Mouse (Mus musculus) layer of hippocampus, adult 9-11 months (tissue): ENCODE measurements at regions not wholly inside any gene's neighbourhood (a gene's known extent, or its start where the extent isn't known, plus 50 kb on each side); places are given as distances from the start of the nearest gene placed in this dataset.

ENCODE experiments used
- DNase-seq: peaks from one replicate; pipeline ENCODE4 v3.0.0; 2022

- DNase-seq: no peak
Measured at GRCm38 (mm10) chr4:124149037-124149436, 231.2 kb upstream of the 4930535I16Rik start.

- no peak for DNase-seq
Measured at GRCm38 (mm10) chr4:124147276-124147675, 229.5 kb upstream of the 4930535I16Rik start.

- DNase-seq: no peak
Measured at GRCm38 (mm10) chr4:124146135-124146534, 228.3 kb upstream of the 4930535I16Rik start.

- no peak for DNase-seq
Measured at GRCm38 (mm10) chr4:124143630-124144029, 225.8 kb upstream of the 4930535I16Rik start.

GRCm38 (mm10) chr4:124143226-124143625 lies 225.4 kb upstream of the 4930535I16Rik start:
- DNase-seq: peak; percentile 27

- DNase-seq: peak; percentile 84
Measured at GRCm38 (mm10) chr4:124142083-124142482, 224.3 kb upstream of the 4930535I16Rik start.

GRCm38 (mm10) chr4:124135165-124135470 lies 217.3 kb upstream of the 4930535I16Rik start:
- DNase-seq: peak; percentile 38

GRCm38 (mm10) chr4:124134341-124135164 lies 216.7 kb upstream of the 4930535I16Rik start:
- DNase-seq: no peak

GRCm38 (mm10) chr4:124130946-124131345 lies 213.1 kb upstream of the 4930535I16Rik start:
- no peak for DNase-seq

- no peak for DNase-seq
Measured at GRCm38 (mm10) chr4:124126258-124126657, 208.4 kb upstream of the 4930535I16Rik start.

GRCm38 (mm10) chr4:124120334-124120733 lies 202.5 kb upstream of the 4930535I16Rik start:
- DNase-seq: no peak

- no peak for DNase-seq
Measured at GRCm38 (mm10) chr4:124113856-124114345, 196.1 kb upstream of the 4930535I16Rik start.

- no peak for DNase-seq
Measured at GRCm38 (mm10) chr4:124110705-124111104, 192.9 kb upstream of the 4930535I16Rik start.

- DNase-seq: peak; percentile 47
Measured at GRCm38 (mm10) chr4:124109371-124109770, 191.5 kb upstream of the 4930535I16Rik start.

- DNase-seq: no peak
Measured at GRCm38 (mm10) chr4:124102684-124103083, 184.9 kb upstream of the 4930535I16Rik start.

- DNase-seq: no peak
Measured at GRCm38 (mm10) chr4:124086801-124087200, 169.0 kb upstream of the 4930535I16Rik start.

- DNase-seq: no peak
Measured at GRCm38 (mm10) chr4:124086254-124086653, 168.4 kb upstream of the 4930535I16Rik start.

- DNase-seq: no peak
Measured at GRCm38 (mm10) chr4:124079603-124080002, 161.8 kb upstream of the 4930535I16Rik start.

GRCm38 (mm10) chr4:124075551-124075950 lies 157.7 kb upstream of the 4930535I16Rik start:
- DNase-seq: no peak

- DNase-seq: no peak
Measured at GRCm38 (mm10) chr4:124073646-124074045, 155.8 kb upstream of the 4930535I16Rik start.

GRCm38 (mm10) chr4:124064601-124065000 lies 146.8 kb upstream of the 4930535I16Rik start:
- no peak for DNase-seq

GRCm38 (mm10) chr4:124063269-124064100 lies 145.7 kb upstream of the 4930535I16Rik start:
- DNase-seq: no peak

GRCm38 (mm10) chr4:124057607-124058006 lies 139.8 kb upstream of the 4930535I16Rik start:
- DNase-seq: no peak
